Mouse (Mus musculus): Measurements from ENCODE around the gene Dnph1. TPM values are rescaled to one million over a fixed set of nuclear protein-coding genes. Genes with fewer than 3 reads are reported as not detected.
A peak's percentile ranks its signal among the peaks of the same experiment; 100 is the strongest.

Gene Dnph1
- 68.0 TPM for polyA plus RNA-seq (2012; fragmentation: generic; extraction: Trizol)
- long read RNA-seq, experiment 1, transcript Dnph1-201 (4 exons, 1,190 nt): major isoform, 41 of 45 reads
- long read RNA-seq, experiment 1, partial matches to known transcripts: 1 of 45 reads
- long read RNA-seq, experiment 1, other reads (novel, unspliced or antisense): 3 of 45 reads
- long read RNA-seq, experiment 2, transcript Dnph1-201 (4 exons, 1,190 nt): major isoform, 53 of 56 reads
- long read RNA-seq, experiment 2, partial matches to known transcripts: 1 of 56 reads
- long read RNA-seq, experiment 2, other reads (novel, unspliced or antisense): 2 of 56 reads

GRCm38 (mm10) chr17:46496623-46497434 lies at the start of gene Dnph1:
Dnph1 (plus strand) TSS chr17:46496711.
- Histone ChIP-seq H3K36me3 (ENCODE audit: control insufficient read depth, insufficient read depth) (peaks cover 13% of the 10 kb centered on the region), H3ac (ENCODE audit: control insufficient read depth, insufficient read length, low read depth) (peak within 1 kb of the TSS; percentile 87), H3K4me3 (ENCODE audit: insufficient read depth, poor library complexity, severe bottlenecking) (peak within 1 kb of the TSS; percentile 50), H3K79me3 (ENCODE audit: low read depth) (no peaks in the 10 kb centered on the region), H3K27me3 (ENCODE audit: control insufficient read depth, insufficient read depth, insufficient read length) (peaks cover 27% of the 10 kb centered on the region), H3K79me2 (ENCODE audit: control insufficient read depth, insufficient read depth) (peaks cover 7% of the 10 kb centered on the region)
- peak; percentile 94 for TF ChIP-seq USF1 (IDR thresholded peaks at IDR 0.05; ENCODE audit: low read depth)
- peak; percentile 76 for TF ChIP-seq MAX (IDR thresholded peaks at IDR 0.05)
- no peak for TF ChIP-seq MYOG (IDR thresholded peaks at IDR 0.05; ENCODE audit: control insufficient read depth, extremely low read depth, insufficient read length)
- no peak for TF ChIP-seq CTCF (IDR thresholded peaks at IDR 0.05; ENCODE audit: control insufficient read depth, insufficient read depth, insufficient read length)
- no peak for TF ChIP-seq FOSL1 (IDR thresholded peaks at IDR 0.05; ENCODE audit: insufficient read depth, low read length, poor library complexity, severe bottlenecking)
- TF ChIP-seq CEBPB (IDR thresholded peaks at IDR 0.05; ENCODE audit: low read depth): no peak
- no peak for TF ChIP-seq MYOD1 (IDR thresholded peaks at IDR 0.05; ENCODE audit: control insufficient read depth, insufficient read length, low read depth)

- no peaks in the 10 kb centered on the region for H3K79me3 ChIP-seq (ENCODE audit: low read depth)
- no peak overlapping the region for H3K4me3 ChIP-seq (ENCODE audit: insufficient read depth, poor library complexity, severe bottlenecking)
- no peaks in the 10 kb centered on the region for H3K36me3 ChIP-seq (ENCODE audit: control insufficient read depth, insufficient read depth)
- H3K79me2 ChIP-seq (ENCODE audit: control insufficient read depth, insufficient read depth): no peaks in the 10 kb centered on the region
- no peak overlapping the region for H3ac ChIP-seq (ENCODE audit: control insufficient read depth, insufficient read length, low read depth)
- peaks cover 76% of the 10 kb centered on the region for H3K27me3 ChIP-seq (ENCODE audit: control insufficient read depth, insufficient read depth, insufficient read length)
- TF ChIP-seq MYOG (IDR thresholded peaks at IDR 0.05; ENCODE audit: control insufficient read depth, extremely low read depth, insufficient read length) (no peak), MAX (IDR thresholded peaks at IDR 0.05) (no peak), CEBPB (IDR thresholded peaks at IDR 0.05; ENCODE audit: low read depth) (no peak), FOSL1 (IDR thresholded peaks at IDR 0.05; ENCODE audit: insufficient read depth, low read length, poor library complexity, severe bottlenecking) (no peak), MYOD1 (IDR thresholded peaks at IDR 0.05; ENCODE audit: control insufficient read depth, insufficient read length, low read depth) (no peak)
These were observed 43.8 kb upstream of the Dnph1 start for GRCm38 (mm10) chr17:46452683-46453082.

- Histone ChIP-seq H3K79me2 (ENCODE audit: control insufficient read depth, insufficient read depth) (no peaks in the 10 kb centered on the region), H3K79me3 (ENCODE audit: low read depth) (no peaks in the 10 kb centered on the region), H3K36me3 (ENCODE audit: control insufficient read depth, insufficient read depth) (no peaks in the 10 kb centered on the region), H3ac (ENCODE audit: control insufficient read depth, insufficient read length, low read depth) (no peak overlapping the region), H3K4me3 (ENCODE audit: insufficient read depth, poor library complexity, severe bottlenecking) (no peak overlapping the region), H3K27me3 (ENCODE audit: control insufficient read depth, insufficient read depth, insufficient read length) (peaks cover 76% of the 10 kb centered on the region)
- TF ChIP-seq USF1 (IDR thresholded peaks at IDR 0.05; ENCODE audit: low read depth) (no peak), MYOD1 (IDR thresholded peaks at IDR 0.05; ENCODE audit: control insufficient read depth, insufficient read length, low read depth) (no peak), MAX (IDR thresholded peaks at IDR 0.05) (no peak), CEBPB (IDR thresholded peaks at IDR 0.05; ENCODE audit: low read depth) (no peak), CTCF (IDR thresholded peaks at IDR 0.05; ENCODE audit: control insufficient read depth, insufficient read depth, insufficient read length) (no peak), FOSL1 (IDR thresholded peaks at IDR 0.05; ENCODE audit: insufficient read depth, low read length, poor library complexity, severe bottlenecking) (no peak), MYOG (IDR thresholded peaks at IDR 0.05; ENCODE audit: control insufficient read depth, extremely low read depth, insufficient read length) (no peak)
These were observed 43.1 kb upstream of the Dnph1 start for GRCm38 (mm10) chr17:46453302-46453948.

GRCm38 (mm10) chr17:46453970-46454411 lies 42.5 kb upstream of the Dnph1 start:
- no peaks in the 10 kb centered on the region for H3K36me3 ChIP-seq (ENCODE audit: control insufficient read depth, insufficient read depth)
- H3K4me3 ChIP-seq (ENCODE audit: insufficient read depth, poor library complexity, severe bottlenecking): no peak overlapping the region
- H3ac ChIP-seq (ENCODE audit: control insufficient read depth, insufficient read length, low read depth): no peak overlapping the region
- peaks cover 74% of the 10 kb centered on the region for H3K27me3 ChIP-seq (ENCODE audit: control insufficient read depth, insufficient read depth, insufficient read length)
- no peak for TF ChIP-seq CTCF (IDR thresholded peaks at IDR 0.05; ENCODE audit: control insufficient read depth, insufficient read depth, insufficient read length)
- no peak for TF ChIP-seq FOSL1 (IDR thresholded peaks at IDR 0.05; ENCODE audit: insufficient read depth, low read length, poor library complexity, severe bottlenecking)
- TF ChIP-seq MYOG (IDR thresholded peaks at IDR 0.05; ENCODE audit: control insufficient read depth, extremely low read depth, insufficient read length): no peak
- no peak for TF ChIP-seq MAX (IDR thresholded peaks at IDR 0.05)
- TF ChIP-seq USF1 (IDR thresholded peaks at IDR 0.05; ENCODE audit: low read depth): no peak
- TF ChIP-seq MYOD1 (IDR thresholded peaks at IDR 0.05; ENCODE audit: control insufficient read depth, insufficient read length, low read depth): no peak
- TF ChIP-seq CEBPB (IDR thresholded peaks at IDR 0.05; ENCODE audit: low read depth): no peak
- no peaks in the 10 kb centered on the region for H3K79me2 ChIP-seq (ENCODE audit: control insufficient read depth, insufficient read depth)
- no peaks in the 10 kb centered on the region for H3K79me3 ChIP-seq (ENCODE audit: low read depth)

- Histone ChIP-seq H3ac (ENCODE audit: control insufficient read depth, insufficient read length, low read depth) (no peak overlapping the region), H3K36me3 (ENCODE audit: control insufficient read depth, insufficient read depth) (no peaks in the 10 kb centered on the region), H3K4me3 (ENCODE audit: insufficient read depth, poor library complexity, severe bottlenecking) (no peak overlapping the region), H3K79me2 (ENCODE audit: control insufficient read depth, insufficient read depth) (no peaks in the 10 kb centered on the region), H3K79me3 (ENCODE audit: low read depth) (no peaks in the 10 kb centered on the region), H3K27me3 (ENCODE audit: control insufficient read depth, insufficient read depth, insufficient read length) (peaks cover 79% of the 10 kb centered on the region)
- TF ChIP-seq FOSL1 (IDR thresholded peaks at IDR 0.05; ENCODE audit: insufficient read depth, low read length, poor library complexity, severe bottlenecking): no peak
- TF ChIP-seq CEBPB (IDR thresholded peaks at IDR 0.05; ENCODE audit: low read depth): no peak
- no peak for TF ChIP-seq MAX (IDR thresholded peaks at IDR 0.05)
- no peak for TF ChIP-seq CTCF (IDR thresholded peaks at IDR 0.05; ENCODE audit: control insufficient read depth, insufficient read depth, insufficient read length)
- TF ChIP-seq MYOG (IDR thresholded peaks at IDR 0.05; ENCODE audit: control insufficient read depth, extremely low read depth, insufficient read length): no peak
- TF ChIP-seq MYOD1 (IDR thresholded peaks at IDR 0.05; ENCODE audit: control insufficient read depth, insufficient read length, low read depth): no peak
- no peak for TF ChIP-seq USF1 (IDR thresholded peaks at IDR 0.05; ENCODE audit: low read depth)
These were observed 42.0 kb upstream of the Dnph1 start for GRCm38 (mm10) chr17:46454539-46454938.

Measured in C2C12 (cell line).